Mouse (Mus musculus) kidney, adult 2 months (tissue): Measurements from ENCODE around the gene Msh4.

Experiments used
- CTCF ChIP-seq: fragments of 200-500 bp; conservative IDR thresholded peaks from 2 replicates; pipeline ENCODE4 v1.5.1; 2011; ENCODE audit warnings: low read depth, mild to moderate bottlenecking, control low read depth, low read length, moderate library complexity, mixed read lengths; ENCODE audit not compliant: insufficient read depth, insufficient read length
- POLR2A ChIP-seq: fragments of 200-500 bp; IDR thresholded peaks from one replicate; pipeline ENCODE4 v1.6.1; 2011; ENCODE audit warnings: low read depth, low read length, control low read depth

- TF ChIP-seq CTCF (no peak), POLR2A (no peak)
Measured at GRCm38 (mm10) chr3:153847207-153847733, 58.7 kb downstream of the Msh4 start.
